Mouse (Mus musculus): ENCODE data around the gene Igsf9.
A peak's percentile ranks its signal among the peaks of the same experiment; 100 is the strongest.

The Igsf9 gene

DNA sequence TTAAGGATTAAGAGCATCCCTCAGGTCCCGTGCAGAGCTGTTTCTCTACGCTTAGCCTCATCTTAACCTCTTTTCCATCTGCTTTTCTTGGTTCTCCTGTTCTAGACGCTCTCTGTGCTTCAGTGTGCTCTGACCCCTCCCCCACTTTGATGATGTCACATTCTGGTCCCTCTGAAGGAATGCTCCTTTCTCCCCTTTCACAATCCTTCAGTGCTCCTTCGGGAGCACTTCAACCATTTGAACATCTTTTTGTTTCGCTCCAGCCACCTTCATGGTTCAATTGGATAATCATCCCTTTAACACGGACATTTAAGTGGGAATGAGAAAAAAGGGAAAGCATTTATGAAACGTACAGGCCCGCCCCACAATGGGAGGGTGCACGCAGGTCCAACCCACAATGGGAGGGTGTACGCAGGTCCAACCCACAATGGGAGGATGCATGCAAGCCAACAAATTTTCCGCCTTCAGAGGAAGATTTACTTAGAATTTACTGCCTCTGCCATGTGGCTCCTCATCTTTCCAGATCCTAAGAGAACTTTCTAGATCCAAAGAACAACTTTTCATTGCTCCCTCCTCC lies 13.2 kb upstream of the Igsf9 start:
- DNase-seq (ENCODE audit: low spot score in 2 of 2), result no peak

DNA sequence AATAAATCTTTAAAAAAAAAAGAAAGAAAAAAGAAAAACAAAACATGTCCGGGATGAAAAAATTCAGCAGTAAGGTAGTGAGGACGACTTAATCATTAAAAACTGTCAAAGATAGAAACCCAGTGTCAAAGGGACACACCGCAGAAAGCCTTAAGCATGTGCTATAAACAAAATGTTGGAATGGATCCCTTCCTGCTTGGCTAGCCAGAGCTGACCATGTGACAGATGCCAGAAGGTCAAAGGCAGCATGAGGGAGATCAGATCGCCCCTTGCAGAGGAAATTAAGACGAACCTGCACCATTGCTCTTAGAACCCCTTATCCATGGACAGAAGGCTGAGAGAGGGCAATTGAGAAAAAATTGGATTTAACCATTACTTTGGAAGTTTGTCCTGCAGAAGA lies 12.2 kb upstream of the Igsf9 start:
- no peak for DNase-seq (ENCODE audit: low spot score in 2 of 2)

DNA sequence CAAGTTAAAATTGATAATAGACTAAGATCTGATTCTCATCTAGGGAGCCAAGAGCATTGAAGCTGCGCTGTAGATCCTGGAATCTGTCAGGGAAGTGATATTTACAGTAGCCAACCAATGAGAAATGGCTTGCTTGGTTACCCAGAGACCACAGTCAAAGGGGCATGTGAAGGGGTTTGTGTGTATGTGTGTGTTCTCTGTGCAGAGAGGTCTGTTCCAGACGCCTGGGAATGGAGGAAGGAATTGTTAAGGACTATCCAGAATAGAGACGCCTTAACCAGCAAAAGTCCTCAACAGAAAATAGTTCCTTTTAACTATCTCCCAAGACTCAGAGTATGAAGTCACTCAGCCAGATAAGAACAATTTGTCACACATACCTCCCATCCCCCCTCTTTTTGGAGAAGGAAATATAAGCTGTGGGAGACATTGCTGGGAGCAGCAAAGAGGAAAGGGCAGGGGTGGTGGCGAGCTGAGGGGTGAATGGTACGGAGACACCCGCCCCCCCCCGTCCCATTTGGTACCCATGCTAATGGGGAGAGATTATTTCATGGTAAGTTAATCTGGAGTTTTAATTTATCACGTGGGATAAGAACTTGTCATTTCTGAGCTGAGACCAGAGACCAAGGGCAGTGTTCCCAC lies 11.7 kb upstream of the Igsf9 start:
- no peak for DNase-seq (ENCODE audit: low spot score in 2 of 2)

DNA sequence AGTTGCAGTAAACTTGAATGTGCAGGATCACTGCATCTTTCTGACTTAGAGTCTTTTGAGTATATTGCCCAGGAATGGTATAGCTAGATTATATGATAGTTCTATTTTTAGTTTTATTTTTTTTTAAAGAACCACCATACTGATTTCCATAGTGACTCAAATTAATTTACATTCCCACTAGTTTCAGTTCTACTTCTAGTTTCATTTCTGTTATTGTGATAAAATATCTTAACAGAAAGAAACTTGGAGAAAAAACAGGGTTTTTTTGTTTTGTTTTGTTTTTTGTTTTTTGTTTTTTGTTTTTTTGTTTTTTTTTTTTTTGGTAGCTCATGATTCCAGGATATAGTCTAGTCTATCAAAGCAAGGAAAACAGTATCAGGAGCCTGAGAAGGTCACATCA lies 8.7 kb upstream of the Igsf9 start:
- DNase-seq (ENCODE audit: low spot score in 2 of 2), result no peak

DNA sequence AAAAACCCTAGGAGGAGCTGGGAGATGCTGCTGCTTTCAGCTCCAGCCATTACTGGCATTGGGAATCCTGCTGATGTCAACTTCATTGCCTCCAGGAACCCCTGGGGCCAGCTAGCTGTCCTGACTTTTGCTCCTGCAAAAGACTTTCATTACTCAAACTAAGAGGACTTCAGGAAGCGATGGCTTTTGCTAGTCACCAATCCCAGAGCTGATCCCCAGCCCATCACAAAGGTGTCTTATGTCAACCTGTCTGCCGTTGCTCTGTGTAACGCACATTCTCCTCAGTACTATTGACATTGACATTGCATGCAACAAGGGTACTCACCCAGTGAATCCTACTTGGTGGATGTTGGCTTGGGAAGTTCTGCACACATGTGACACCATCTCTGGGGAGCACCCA lies 7.4 kb upstream of the Igsf9 start:
- no peak for DNase-seq (ENCODE audit: low spot score in 2 of 2)

DNA sequence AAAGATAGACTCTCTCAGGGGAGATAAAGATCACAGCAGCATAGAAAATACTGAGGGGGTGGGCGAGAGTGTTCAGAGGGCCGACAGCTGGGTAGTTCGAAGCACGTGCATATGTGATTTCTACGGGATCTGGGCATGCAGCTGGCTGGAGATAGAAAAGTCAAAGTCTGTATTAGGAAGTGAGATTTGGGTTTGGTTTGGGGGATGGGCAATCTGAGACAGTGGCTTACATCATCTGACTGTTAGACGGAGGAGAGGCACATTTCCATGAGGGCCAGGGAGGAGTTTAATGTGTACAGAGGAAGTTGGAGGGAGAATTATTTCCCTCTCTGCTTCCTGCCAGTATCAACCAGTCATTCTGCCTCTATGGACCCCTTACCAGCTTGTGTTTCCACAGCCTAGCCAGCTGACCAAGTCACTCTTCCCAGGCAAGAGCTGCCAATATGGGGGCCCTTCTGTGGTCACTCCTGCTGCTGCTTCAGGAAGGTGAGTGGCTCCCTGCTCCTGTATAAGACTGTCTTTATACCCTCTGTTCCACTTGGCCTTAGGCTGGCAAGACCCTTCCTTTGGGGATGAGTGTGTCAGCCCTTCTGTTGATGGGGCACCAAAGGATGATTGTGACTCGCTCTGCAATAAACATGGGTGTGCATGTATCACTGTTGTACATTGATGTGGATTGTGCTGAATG lies 6.4 kb upstream of the Igsf9 start, which contains the start of gene Slamf9:
Slamf9 (plus strand) TSS at position 305 of the 688 bp plus-strand sequence.
- DNase-seq (ENCODE audit: low spot score in 2 of 2), result peak; percentile 66 to 71

DNA sequence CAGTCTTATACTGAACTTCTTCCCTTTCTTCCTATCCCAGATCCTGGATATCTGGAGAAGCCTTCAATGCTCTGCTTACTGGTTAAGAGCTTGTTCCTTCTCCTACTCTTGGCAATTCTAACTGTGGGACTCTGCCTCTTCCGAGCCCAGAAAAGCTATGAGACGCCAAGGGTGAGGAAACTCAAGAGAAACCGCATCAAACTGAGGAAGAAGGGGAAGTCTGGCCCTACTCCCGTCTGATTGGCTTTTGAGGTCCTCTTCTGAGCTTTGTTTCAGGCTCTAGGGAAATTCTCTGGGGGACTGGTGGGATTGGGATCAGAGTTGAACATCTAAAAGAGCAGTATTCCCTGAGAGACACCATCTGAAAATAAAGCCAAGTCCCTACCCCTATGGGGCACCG lies 3.6 kb upstream of the Igsf9 start:
- DNase-seq (ENCODE audit: low spot score in 2 of 2), result no peak

DNA sequence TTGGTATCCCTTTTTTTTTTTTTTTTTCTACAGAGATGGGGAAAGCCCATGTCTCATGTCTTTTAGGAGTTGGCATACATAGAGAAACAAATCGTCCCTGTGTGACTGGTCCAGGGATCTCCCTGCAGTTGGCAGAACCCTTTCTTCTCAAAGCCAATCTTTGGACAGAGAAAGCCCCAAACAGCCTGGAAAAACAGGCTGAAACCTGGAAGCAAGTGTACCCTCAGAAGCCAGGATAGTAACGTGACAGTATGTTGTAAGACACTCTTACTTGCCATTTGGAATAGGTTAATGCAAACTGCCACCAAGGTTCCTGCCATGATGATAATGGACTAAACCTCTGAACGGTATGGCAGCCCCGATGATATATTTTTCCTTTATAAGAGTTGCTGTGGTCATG lies 1.2 kb upstream of the Igsf9 start:
- no peak for DNase-seq (ENCODE audit: low spot score in 2 of 2)

DNA sequence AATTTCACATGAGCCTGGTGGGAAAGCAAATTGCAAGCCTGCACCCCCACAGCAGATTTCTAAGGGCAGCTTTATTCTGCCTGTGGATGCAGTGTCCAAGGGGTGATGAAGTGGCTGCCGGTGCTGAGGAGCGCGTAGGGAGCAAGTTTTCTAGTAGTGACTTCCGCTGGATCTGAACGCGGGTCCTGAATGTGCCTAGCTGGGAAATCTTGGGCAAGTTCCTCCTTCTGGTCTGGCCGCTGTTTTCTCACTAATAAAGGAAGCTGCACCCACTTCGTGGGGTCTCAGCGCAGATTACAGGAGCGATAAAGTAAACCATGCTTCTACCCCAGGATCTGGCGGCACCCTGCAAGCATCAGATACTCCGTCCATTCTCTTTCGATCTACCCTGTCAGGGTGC lies 477 bp upstream of the Igsf9 start:
- no peak for DNase-seq (ENCODE audit: low spot score in 2 of 2)

DNA sequence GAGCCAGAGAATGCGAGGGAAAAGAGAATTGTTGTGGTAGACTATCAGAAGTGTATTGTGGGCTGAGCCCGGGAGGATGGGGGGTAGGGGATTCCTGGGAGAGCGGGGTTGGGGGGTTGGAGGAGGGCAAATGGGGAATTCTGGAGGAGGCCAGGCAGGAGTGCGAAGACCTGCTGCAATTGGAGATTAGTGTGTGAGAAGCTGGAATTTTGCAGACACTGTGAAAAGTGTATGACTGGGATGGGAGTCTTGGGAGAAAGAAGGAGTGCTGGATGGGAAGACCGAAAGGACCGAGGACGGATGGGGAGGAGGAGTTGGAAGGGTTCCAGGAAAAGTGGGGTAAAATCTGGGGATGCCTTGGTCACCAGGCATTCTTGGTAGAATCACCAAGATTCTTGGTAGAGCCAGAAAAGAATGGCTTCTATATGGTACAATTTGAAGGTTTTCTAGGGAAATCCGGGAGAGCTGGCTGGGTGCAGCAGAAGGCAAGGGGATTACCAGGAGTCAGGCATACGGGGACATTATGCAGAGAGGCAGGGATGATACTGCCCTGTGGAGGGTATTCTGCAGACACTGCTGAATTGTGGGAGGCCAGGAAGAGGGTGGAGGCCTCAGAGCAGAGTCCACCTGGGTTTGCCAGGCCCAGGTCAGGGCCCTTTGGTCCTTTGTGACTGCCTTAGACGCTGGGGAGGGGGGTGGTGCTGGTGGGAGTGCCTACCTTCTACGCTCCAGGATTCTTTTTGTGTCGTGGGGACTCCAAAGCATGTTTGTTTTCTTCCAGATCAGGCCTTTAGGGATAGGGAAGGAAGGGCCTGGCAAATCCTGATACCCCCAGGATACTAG lies 1.2 kb downstream of the Igsf9 start:
- no peak for DNase-seq (ENCODE audit: low spot score in 2 of 2)

DNA sequence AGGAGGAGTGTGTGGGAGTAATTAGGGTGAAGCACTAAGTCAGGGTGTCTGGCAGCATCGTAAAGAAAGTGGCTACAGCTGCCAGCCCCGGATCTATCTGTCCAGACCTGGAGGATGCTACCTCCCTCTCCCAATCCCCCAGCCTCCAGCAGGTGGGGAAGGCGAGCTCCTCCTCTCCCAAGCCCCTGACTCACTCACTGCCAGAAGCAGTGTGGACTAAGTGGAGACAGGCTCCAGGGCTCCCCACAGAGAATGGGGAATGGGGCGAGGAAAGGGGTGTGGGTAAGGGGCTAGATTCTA lies 1.7 kb downstream of the Igsf9 start:
- DNase-seq (ENCODE audit: low spot score in 2 of 2), result no peak

DNA sequence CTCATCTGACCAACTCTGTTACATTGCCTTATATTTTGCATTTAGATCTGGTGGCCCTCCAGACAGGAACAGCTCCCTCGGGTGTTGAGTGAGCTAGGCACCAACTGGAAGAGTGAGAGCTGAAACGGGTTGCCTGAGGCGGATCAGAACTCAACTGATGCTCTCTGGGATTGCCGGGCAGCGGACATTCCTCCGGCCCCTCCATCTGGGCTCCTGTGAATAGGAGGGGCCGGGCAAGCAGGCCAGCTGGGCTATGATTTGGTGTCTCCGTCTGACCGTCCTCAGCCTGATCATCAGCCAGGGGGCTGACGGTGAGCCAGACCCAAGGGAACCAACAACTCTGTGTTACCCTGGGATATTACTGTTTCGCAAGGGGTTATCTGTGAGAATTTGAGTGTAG lies 2.6 kb downstream of the Igsf9 start:
- no peak for DNase-seq (ENCODE audit: low spot score in 2 of 2)

DNA sequence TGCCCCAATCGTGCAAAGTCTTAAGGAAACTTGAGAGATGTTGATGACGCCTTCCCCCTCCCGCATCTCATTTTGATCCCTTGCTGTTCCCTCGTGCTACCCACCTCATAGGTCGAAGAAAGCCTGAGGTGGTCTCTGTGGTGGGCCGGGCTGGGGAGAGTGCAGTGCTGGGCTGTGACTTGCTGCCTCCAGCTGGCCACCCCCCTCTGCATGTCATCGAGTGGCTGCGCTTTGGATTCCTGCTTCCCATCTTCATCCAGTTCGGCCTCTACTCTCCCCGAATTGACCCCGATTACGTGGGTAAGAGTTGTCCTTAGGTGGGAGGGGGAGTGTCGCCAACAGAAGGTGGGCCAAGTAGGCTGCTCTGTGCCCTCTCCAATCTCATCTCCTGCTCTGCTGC lies 3.1 kb downstream of the Igsf9 start:
- DNase-seq (ENCODE audit: low spot score in 2 of 2), result no peak

DNA sequence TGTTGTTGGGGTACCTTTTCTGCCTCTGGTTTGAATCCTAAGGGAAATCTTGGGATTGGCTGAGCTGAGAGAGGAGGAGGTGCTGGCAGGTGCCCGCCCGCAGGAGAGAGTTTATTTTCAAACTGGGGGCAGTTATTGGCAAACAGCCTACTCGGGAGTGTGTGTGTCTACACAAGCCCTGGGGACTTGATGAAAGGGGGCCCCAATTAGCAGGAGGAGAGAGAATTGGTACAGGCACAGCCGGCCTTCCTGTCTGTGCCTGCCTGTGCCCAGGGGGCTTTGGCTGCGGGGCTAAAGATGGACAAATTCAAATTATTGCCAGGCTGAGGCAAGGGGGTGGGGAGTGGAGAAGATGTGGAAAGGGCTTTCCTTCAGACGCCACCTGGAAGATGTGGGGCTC lies 4.2 kb downstream of the Igsf9 start:
- DNase-seq (ENCODE audit: low spot score in 2 of 2), result no peak

DNA sequence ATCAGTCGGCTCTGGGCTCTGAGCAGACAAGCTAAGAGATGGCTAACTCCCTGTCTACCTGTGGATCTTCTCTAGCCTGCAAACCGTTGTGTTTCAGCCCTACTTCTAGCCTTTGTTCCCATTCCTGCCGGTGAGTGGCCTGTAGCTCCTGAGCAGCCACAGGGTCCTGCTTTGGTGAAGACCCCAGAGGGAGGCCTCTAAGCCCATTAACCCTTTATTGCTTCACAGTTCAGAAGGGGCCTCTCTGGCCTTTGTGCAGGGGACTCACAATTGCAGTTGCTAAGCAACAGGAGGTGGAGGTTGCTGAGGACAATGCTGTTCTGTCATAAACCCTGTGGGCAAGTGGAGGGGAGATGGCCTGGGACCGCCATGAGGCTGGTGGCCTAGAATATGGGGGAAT lies 4.6 kb downstream of the Igsf9 start:
- DNase-seq (ENCODE audit: low spot score in 2 of 2), result no peak

DNA sequence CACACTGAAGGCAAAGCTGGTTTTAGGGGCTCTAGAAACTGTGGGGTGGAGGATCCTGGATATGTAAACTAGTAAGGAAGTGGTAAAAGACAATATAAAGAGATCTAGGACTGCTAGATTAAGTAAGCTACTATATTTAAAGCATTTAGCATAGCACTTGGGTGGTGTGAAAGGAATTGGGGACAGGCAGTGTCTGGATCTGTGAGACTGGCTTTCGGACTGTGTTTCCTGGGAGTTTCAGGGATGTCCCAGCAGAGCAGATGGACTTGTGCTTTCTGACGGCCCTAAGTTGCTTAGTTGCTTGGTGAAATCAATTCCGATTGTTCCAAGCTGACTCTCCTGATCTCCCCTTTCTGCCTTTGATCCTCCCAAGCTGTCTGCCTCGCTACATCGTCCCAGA lies 5.1 kb downstream of the Igsf9 start:
- no peak for DNase-seq (ENCODE audit: low spot score in 2 of 2)

DNA sequence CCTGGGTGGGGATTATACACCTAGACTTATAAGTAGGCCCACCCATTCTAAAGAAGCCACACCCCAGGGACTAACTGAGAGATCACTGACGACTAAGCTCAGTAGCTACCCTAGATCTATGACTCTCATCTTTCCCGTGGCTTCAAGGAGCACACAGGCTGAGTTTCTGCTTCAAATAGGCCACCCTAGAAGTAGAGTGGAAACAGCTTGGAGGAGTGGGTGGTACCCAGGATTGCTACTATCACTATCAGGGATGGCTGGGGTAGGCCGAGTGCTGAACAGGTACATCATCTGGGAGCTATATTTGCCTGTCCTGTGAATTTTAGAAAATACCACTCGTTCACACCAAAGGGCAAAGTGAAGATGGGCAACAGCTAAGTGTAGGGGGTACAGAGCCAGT lies 6.3 kb downstream of the Igsf9 start:
- DNase-seq (ENCODE audit: low spot score in 2 of 2), result no peak

DNA sequence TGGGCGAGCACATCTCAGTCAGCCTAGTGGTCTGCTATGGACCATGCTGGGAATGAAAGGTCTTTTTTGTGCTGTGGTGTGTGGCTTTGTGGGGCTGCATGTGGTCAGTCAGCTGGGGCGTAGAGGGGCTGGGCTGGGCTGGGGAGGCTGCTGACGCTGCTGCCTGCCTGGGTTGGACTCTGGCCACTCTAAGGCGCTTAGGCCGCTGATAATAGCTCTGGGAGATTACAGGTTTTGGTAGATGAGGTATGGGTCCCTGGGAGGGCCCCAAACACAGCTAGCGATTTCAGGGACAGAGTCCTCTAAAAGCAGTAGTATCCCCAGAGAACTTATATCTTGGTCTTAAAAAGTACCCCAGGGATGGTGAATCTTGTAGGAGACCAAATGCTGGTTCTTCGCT lies 7.2 kb downstream of the Igsf9 start:
- DNase-seq (ENCODE audit: low spot score in 2 of 2), result no peak

DNA sequence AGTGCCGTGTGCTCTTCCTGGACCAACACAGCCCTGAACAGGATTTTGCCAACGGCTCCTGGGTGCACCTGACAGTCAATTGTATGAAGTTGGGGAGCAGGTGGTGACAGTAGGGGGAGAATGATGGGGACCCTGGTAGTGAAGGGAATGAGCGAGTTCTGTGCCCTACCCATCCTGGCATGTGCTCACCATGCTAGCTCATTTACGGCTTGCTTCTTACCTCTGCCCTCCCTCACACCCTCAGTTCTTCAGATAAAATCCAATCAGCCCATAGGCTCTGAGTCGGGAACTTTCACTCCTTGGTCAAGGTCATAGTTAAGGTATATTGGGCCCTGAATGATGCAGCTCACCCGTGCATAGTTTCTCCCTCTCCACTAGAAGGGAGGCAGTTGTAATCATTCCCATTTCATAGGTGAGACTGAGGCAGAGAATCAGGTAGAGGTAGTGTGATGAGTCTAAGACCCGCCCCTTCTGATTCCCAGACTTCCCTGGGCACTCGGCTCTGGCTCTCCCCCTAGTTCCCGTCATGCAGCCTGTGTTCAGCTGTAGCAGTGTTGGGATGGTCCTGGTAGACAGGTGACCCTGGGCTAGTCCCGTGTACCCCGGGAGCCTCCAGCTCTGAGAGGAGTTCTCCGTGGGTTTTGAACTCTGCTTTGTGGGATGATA lies 8.1 kb downstream of the Igsf9 start:
- no peak for DNase-seq (ENCODE audit: low spot score in 2 of 2)

DNA sequence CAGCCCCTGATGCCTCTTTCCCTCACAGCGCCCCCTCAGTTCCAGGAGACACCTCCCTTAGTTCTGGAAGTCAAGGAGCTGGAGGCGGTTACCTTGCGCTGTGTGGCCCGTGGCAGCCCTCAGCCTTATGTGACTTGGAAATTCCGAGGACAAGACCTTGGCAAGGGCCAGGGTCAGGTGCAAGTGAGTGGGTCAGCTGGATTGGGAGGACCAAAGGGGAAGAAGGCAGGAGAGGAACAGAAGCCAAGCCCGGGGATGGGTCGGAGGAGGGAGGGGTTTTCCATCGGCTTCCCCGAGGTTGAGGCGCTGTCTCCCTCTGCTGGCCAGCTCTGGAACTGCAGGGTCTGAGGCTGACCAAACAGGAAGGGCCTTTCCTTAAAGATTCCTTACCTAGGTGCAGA lies 8.7 kb downstream of the Igsf9 start:
- DNase-seq (ENCODE audit: low spot score in 2 of 2), result peak; percentile 63 to 69

DNA sequence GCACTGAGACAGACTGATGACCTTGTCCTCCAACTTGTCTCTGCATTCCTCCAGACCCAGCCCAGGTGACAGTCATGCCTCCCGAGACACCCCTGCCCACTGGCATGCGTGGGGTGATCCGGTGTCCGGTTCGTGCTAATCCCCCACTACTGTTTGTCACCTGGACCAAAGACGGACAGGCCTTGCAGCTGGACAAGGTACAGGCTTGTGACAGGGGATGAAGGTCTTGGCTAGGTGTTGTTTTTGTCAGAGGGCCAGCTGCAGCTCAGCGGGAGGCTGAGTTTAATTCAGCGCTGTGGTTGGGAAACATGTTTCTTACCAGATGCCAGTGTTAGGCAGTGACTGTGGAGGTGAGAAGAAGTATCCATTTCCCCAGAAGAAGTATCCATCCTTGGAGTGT lies 10.5 kb downstream of the Igsf9 start:
- DNase-seq (ENCODE audit: low spot score in 2 of 2), result no peak

DNA sequence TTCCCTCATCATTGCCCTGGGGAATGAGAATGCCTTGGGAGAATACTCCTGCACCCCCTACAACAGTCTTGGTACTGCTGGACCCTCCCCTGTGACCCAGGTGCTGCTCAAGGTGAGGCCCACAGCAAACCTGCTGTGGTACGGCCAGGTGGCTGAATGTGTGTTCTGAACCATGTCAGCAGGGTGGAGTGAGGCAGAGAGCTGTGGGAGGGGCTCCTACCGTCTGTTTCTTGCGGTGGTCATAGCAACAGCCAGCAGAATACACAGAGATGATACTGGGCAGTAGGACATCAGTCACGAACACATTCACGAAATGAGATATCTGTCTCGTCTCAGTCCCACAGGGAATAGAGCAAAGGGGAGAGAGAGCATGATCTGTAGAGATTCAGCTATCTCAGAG lies 11.9 kb downstream of the Igsf9 start:
- peak; percentile 35 to 38 for DNase-seq (ENCODE audit: low spot score in 2 of 2)
